Mouse (Mus musculus) heart, adult 2 months (tissue): Measurements from ENCODE around the gene Tagln2. TPM values are rescaled to one million over a fixed set of nuclear protein-coding genes. Genes with fewer than 3 reads are reported as not detected.
A peak's percentile ranks its signal among the peaks of the same experiment; 100 is the strongest.

Experiments
- DNase-seq, 2 experiments: peaks; one replicate each; pipeline ENCODE4 v3.0.0; 2021
- H3K27ac ChIP-seq: fragments of 200-600 bp; 2 replicates; pipeline ENCODE4 v1.8.1; 2022
- H3K27me3 ChIP-seq: fragments of 200-500 bp; 2 replicates; pipeline ENCODE4 v1.6.1; 2012; ENCODE audit warnings: mild to moderate bottlenecking, low read length, inconsistent platforms, mixed read lengths; ENCODE audit not compliant: control insufficient read depth, insufficient read depth
- H3K36me3 ChIP-seq: fragments of 200-500 bp; 2 replicates; pipeline ENCODE4 v1.6.1; 2012; ENCODE audit warnings: low read length, inconsistent platforms; ENCODE audit not compliant: control insufficient read depth, insufficient read depth
- H3K4me1 ChIP-seq: fragments of 200-500 bp; 2 replicates; pipeline ENCODE4 v1.6.1; 2011; ENCODE audit warnings: low read length; ENCODE audit not compliant: control insufficient read depth, insufficient read depth
- H3K4me3 ChIP-seq: fragments of 200-600 bp; 2 replicates; pipeline ENCODE4 v1.8.1; 2022
- H3K79me2 ChIP-seq: fragments of 200-500 bp; replicated peaks from 2 replicates; pipeline ENCODE4 v1.6.1; 2012; ENCODE audit warnings: mild to moderate bottlenecking, inconsistent platforms, low read length, moderate library complexity, mixed read lengths; ENCODE audit not compliant: control insufficient read depth, insufficient read depth
- H3K9ac ChIP-seq: fragments of 200-500 bp; 2 replicates; pipeline ENCODE4 v1.6.1; 2012; ENCODE audit warnings: low read depth, mild to moderate bottlenecking, control low read depth, inconsistent platforms, low read length, mixed read lengths
- CTCF ChIP-seq: fragments of 200-600 bp; IDR thresholded peaks from 2 replicates; pipeline ENCODE4 v1.8.1; 2022; ENCODE audit warnings: antibody characterized with exemption, mild to moderate bottlenecking, moderate library complexity
- EP300 ChIP-seq: fragments of 200-500 bp; IDR thresholded peaks from 2 replicates; pipeline ENCODE4 v1.6.1; 2011; ENCODE audit warnings: low read depth, low read length, control low read depth; ENCODE audit not compliant: insufficient read depth
- POLR2A ChIP-seq: fragments of 200-500 bp; IDR thresholded peaks from 2 replicates; pipeline ENCODE4 v1.6.1; 2011; ENCODE audit warnings: mild to moderate bottlenecking, low read depth, low read length, control low read depth; ENCODE audit not compliant: insufficient read depth
- WGBS: fragments of 180-500 bp; shearing (Covaris S2); methylation state at CpG from one replicate; pipeline ENCODE4 v1.1.7; 2018; 5-methylcytosine and 5-hydroxymethylcytosine counted together
- intact Hi-C: fragments of 180-260 bp; cut with DNase I; formaldehyde crosslinking; loops from one replicate; pipeline ENCODE4 v1.15.1; 2025
- long read RNA-seq: library from polyadenylated mRNA; stranded (forward); transcript quantifications from one replicate; pipeline ENCODE4 v2.0.0, GENCODE M21; 2021
- polyA plus RNA-seq: library from polyadenylated mRNA; depleted of rRNA; stranded (reverse); fragments of >200 nt; gene quantifications from 2 replicates; pipeline ENCODE4 v1.2.3, GENCODE M21; 2012; rRNA removed
- total RNA-seq, 2 experiments: library from RNA; stranded (reverse); gene quantifications; 2 replicates each; pipeline ENCODE4 v1.2.3; 2021

Gene Tagln2
- 10 to 100 TPM; 65.5 to 77.8 TPM for total RNA-seq
- 131 and 152 TPM in 2 replicates for polyA plus RNA-seq
- long read RNA-seq, transcript Tagln2-202 (5 exons, 1,586 nt): major isoform, 30 of 32 reads
- long read RNA-seq, partial matches to known transcripts: 2 of 32 reads
- long read RNA-seq, other reads (novel, unspliced or antisense): 0 of 32 reads

- peak; percentile 94 to 95 for DNase-seq
- 0 out of 2 replicates have a peak, but pooled peaks cover 2% of the 10 kb centered on the region for H3K36me3 ChIP-seq
- peak within 1 kb of the TSS; percentile 96 for H3K9ac ChIP-seq
- no peaks in the 10 kb centered on the region for H3K27me3 ChIP-seq
- peak within 1 kb of the TSS; percentile 96 for H3K27ac ChIP-seq
- peak within 1 kb of the TSS; percentile 72 for H3K4me3 ChIP-seq
- WGBS: 4% methylated on average over 30 of the region's 30 CpGs
- H3K79me2 ChIP-seq: no peaks in the 10 kb centered on the region
- TF ChIP-seq EP300 (0 out of 2 replicates have a peak, but pooled peaks have one; percentile 45), CTCF (peak; percentile 57), POLR2A (peak; percentile 99)
- H3K4me1 ChIP-seq: peaks cover 14% of the 10 kb centered on the region
- intact Hi-C loops: loop anchor here (1.0 kb wide), 1 partner anchor 25 kb away; no protein-coding TSS in a partner anchor
These were observed at the start of gene Tagln2 for GRCm38 (mm10) chr1:172499765-172500441. Gene Tagln2, plus strand, starts transcription at chr1:172500047.

GRCm38 (mm10) chr1:172450226-172450625 lies 49.6 kb upstream of the Tagln2 start:
- 42% methylated on average over 2 of the region's 2 CpGs for WGBS
- TF ChIP-seq EP300 (no peak), CTCF (peak; percentile 32)
- Histone ChIP-seq H3K79me2 (no peaks in the 10 kb centered on the region), H3K36me3 (no peaks in the 10 kb centered on the region), H3K9ac (no peak overlapping the region), H3K27ac (no peak overlapping the region), H3K27me3 (no peaks in the 10 kb centered on the region), H3K4me3 (no peak overlapping the region), H3K4me1 (no peaks in the 10 kb centered on the region)
- no peak for DNase-seq
- intact Hi-C loops: no loop called here

GRCm38 (mm10) chr1:172450848-172451470 lies 48.9 kb upstream of the Tagln2 start:
- Histone ChIP-seq H3K36me3 (no peaks in the 10 kb centered on the region), H3K27ac (no peak overlapping the region), H3K4me3 (no peak overlapping the region), H3K4me1 (no peaks in the 10 kb centered on the region), H3K27me3 (no peaks in the 10 kb centered on the region), H3K9ac (no peak overlapping the region), H3K79me2 (no peaks in the 10 kb centered on the region)
- intact Hi-C loops: no loop called here
- TF ChIP-seq CTCF: no peak
- TF ChIP-seq EP300: no peak
- TF ChIP-seq POLR2A: no peak
- WGBS: 40% methylated on average over 17 of the region's 17 CpGs
- no peak for DNase-seq

GRCm38 (mm10) chr1:172452911-172453310 lies 46.9 kb upstream of the Tagln2 start:
- H3K27me3 ChIP-seq: no peaks in the 10 kb centered on the region
- no peak overlapping the region for H3K4me3 ChIP-seq
- no peak overlapping the region for H3K27ac ChIP-seq
- H3K36me3 ChIP-seq: no peaks in the 10 kb centered on the region
- H3K9ac ChIP-seq: no peak overlapping the region
- TF ChIP-seq CTCF (no peak), EP300 (no peak), POLR2A (no peak)
- no peaks in the 10 kb centered on the region for H3K4me1 ChIP-seq
- intact Hi-C loops: no loop called here
- no peaks in the 10 kb centered on the region for H3K79me2 ChIP-seq
- 70% methylated on average over 2 of the region's 2 CpGs for WGBS
- DNase-seq: no peak

GRCm38 (mm10) chr1:172453810-172454209 lies 46.0 kb upstream of the Tagln2 start:
- Histone ChIP-seq H3K36me3 (no peaks in the 10 kb centered on the region), H3K4me3 (no peak overlapping the region), H3K27ac (no peak overlapping the region), H3K4me1 (no peaks in the 10 kb centered on the region), H3K9ac (no peak overlapping the region), H3K27me3 (no peaks in the 10 kb centered on the region), H3K79me2 (no peaks in the 10 kb centered on the region)
- no peak for DNase-seq
- TF ChIP-seq EP300 (no peak), CTCF (no peak), POLR2A (no peak)
- WGBS: 92% methylated on average over 2 of the region's 2 CpGs
- intact Hi-C loops: no loop called here

- H3K9ac ChIP-seq: no peak overlapping the region
- no peaks in the 10 kb centered on the region for H3K27me3 ChIP-seq
- intact Hi-C loops: no loop called here
- TF ChIP-seq POLR2A: no peak
- no peak for TF ChIP-seq EP300
- no peak for TF ChIP-seq CTCF
- no peak overlapping the region for H3K4me3 ChIP-seq
- no peaks in the 10 kb centered on the region for H3K79me2 ChIP-seq
- no peaks in the 10 kb centered on the region for H3K36me3 ChIP-seq
- 27% methylated on average over 4 of the region's 4 CpGs for WGBS
- no peaks in the 10 kb centered on the region for H3K4me1 ChIP-seq
- no peak for DNase-seq
- no peak overlapping the region; the same call in 1 of the 2 replicates for H3K27ac ChIP-seq
These were observed 44.4 kb upstream of the Tagln2 start for GRCm38 (mm10) chr1:172455416-172455815.
